Mouse (Mus musculus) erythroblast, adult 5-6 weeks (primary cell): ENCODE measurements around the gene P2rx1. TPM values are rescaled to one million over a fixed set of nuclear protein-coding genes. Genes with fewer than 3 reads are reported as not detected.

Experiments used
- ATAC-seq: replicated peaks from 2 replicates; pipeline ENCODE4 v1.8.0; 2016; ENCODE audit warnings: moderate number of reproducible peaks, mild to moderate bottlenecking, moderate TSS enrichment, inconsistent platforms; ENCODE audit not compliant: poor library complexity, low FRiP score, severe bottlenecking
- total RNA-seq, 2 experiments: library from RNA; stranded (forward) in 1 of 2; stranded (reverse) in 1 of 2; fragments of 150-400 nt in 1 of 2; fragments of 200-764, 138-1000 nt in 1 of 2; gene quantifications; 2 replicates each; pipeline versions ENCODE4 v1.2.3 to v1.2.4; 2015 to 2017; ENCODE audit warnings: low replicate concordance in 2 of 2

P2rx1 gene
- total RNA-seq, 2 experiments from 2014 or later, result 0.58 to 1.5 TPM

GRCm38 (mm10) chr11:73018471-73019146 lies 19.7 kb downstream of the P2rx1 start, which contains the start of gene Camkk1:
TSS of gene Camkk1 (plus strand) at chr11:73019008.
- ATAC-seq, result no peak; the same call in 1 of the 2 replicates

- ATAC-seq, result no peak
Observed at GRCm38 (mm10) chr11:73019147-73019795, 20.4 kb downstream of the P2rx1 start.

GRCm38 (mm10) chr11:73020953-73021800 lies 22.3 kb downstream of the P2rx1 start:
- no peak for ATAC-seq

GRCm38 (mm10) chr11:73023099-73023498 lies 24.2 kb downstream of the P2rx1 start:
- no peak for ATAC-seq

GRCm38 (mm10) chr11:73023827-73024226 lies 24.9 kb downstream of the P2rx1 start:
- ATAC-seq, result no peak

GRCm38 (mm10) chr11:73024236-73024904 lies 25.5 kb downstream of the P2rx1 start:
- no peak for ATAC-seq

GRCm38 (mm10) chr11:73026961-73027360 lies 28.1 kb downstream of the P2rx1 start:
- ATAC-seq, result no peak

GRCm38 (mm10) chr11:73030821-73031498 lies 32.1 kb downstream of the P2rx1 start:
- ATAC-seq, result peak; percentile 77

- no peak for ATAC-seq
Observed at GRCm38 (mm10) chr11:73031536-73031935, 32.6 kb downstream of the P2rx1 start.

GRCm38 (mm10) chr11:73036077-73036476 lies 37.2 kb downstream of the P2rx1 start:
- no peak for ATAC-seq

GRCm38 (mm10) chr11:73036889-73037288 lies 38.0 kb downstream of the P2rx1 start:
- ATAC-seq, result no peak

GRCm38 (mm10) chr11:73037691-73038090 lies 38.8 kb downstream of the P2rx1 start:
- no peak for ATAC-seq

GRCm38 (mm10) chr11:73039102-73039799 lies 40.3 kb downstream of the P2rx1 start:
- no peak for ATAC-seq

GRCm38 (mm10) chr11:73044229-73044755 lies 45.4 kb downstream of the P2rx1 start:
- no peak for ATAC-seq

GRCm38 (mm10) chr11:73044789-73045188 lies 45.9 kb downstream of the P2rx1 start:
- no peak for ATAC-seq

GRCm38 (mm10) chr11:73047542-73047996 lies 48.7 kb downstream of the P2rx1 start, which contains the start of gene Ncbp3:
TSS of gene Ncbp3 (plus strand) at chr11:73047783.
- peak; percentile 94 for ATAC-seq

GRCm38 (mm10) chr11:73048030-73048876 lies 49.4 kb downstream of the P2rx1 start:
- peak; percentile 28 for ATAC-seq
